Mouse (Mus musculus): Measurements from ENCODE around the gene Fam129a. TPM values are rescaled to one million over a fixed set of nuclear protein-coding genes. Genes with fewer than 3 reads are reported as not detected.
A peak's percentile ranks its signal among the peaks of the same experiment; 100 is the strongest.

Gene Fam129a
- 5.2 and 5.7 TPM in 2 replicates for polyA plus RNA-seq (2016; fragmentation: Nextera tagmentation; extraction: Ambion mirVana)

GRCm38 (mm10) chr1:151570981-151571837 lies at the start of gene Fam129a:
Gene Fam129a, plus strand, starts transcription at chr1:151571186.
- ATAC-seq (ENCODE audit: insufficient number of reproducible peaks, insufficient read depth, low FRiP score, low TSS enrichment) = peak; percentile 71; the same call in 1 of the 2 replicates
- Histone ChIP-seq H3K4me3 (peak within 1 kb of the TSS; percentile 45), H3K27ac (no peak within 1 kb of the TSS), H3K27me3 (peaks cover 20% of the 10 kb centered on the region), H3K9me3 (no peaks in the 10 kb centered on the region), H3K9ac (peak within 1 kb of the TSS; percentile 54), H3K4me2 (replicated peaks) (peak within 1 kb of the TSS; percentile 81), H3K4me1 (peaks cover 16% of the 10 kb centered on the region), H3K36me3 (no peaks in the 10 kb centered on the region)
- WGBS = 3% methylated on average over 46 of the region's 46 CpGs

- H3K36me3 ChIP-seq = no peaks in the 10 kb centered on the region
- ATAC-seq (ENCODE audit: insufficient number of reproducible peaks, insufficient read depth, low FRiP score, low TSS enrichment) = no peak
- no peaks in the 10 kb centered on the region for H3K4me1 ChIP-seq
- no peak overlapping the region for H3K4me3 ChIP-seq
- peak overlapping the region; percentile 50; the same call in 1 of the 2 replicates for H3K27ac ChIP-seq
- no peak overlapping the region for H3K9ac ChIP-seq
- no peak overlapping the region for H3K4me2 ChIP-seq (replicated peaks)
- WGBS = 59% methylated on average over 3 of the region's 3 CpGs
- no peaks in the 10 kb centered on the region for H3K9me3 ChIP-seq
- no peaks in the 10 kb centered on the region for H3K27me3 ChIP-seq
Measured at GRCm38 (mm10) chr1:151526701-151527100, 44.3 kb upstream of the Fam129a start.

GRCm38 (mm10) chr1:151543796-151544477 lies 27.0 kb upstream of the Fam129a start:
- Histone ChIP-seq H3K9ac (no peak overlapping the region), H3K36me3 (no peaks in the 10 kb centered on the region), H3K4me3 (no peak overlapping the region), H3K9me3 (no peaks in the 10 kb centered on the region), H3K27me3 (no peaks in the 10 kb centered on the region), H3K4me1 (no peaks in the 10 kb centered on the region), H3K4me2 (replicated peaks) (no peak overlapping the region), H3K27ac (no peak overlapping the region)
- WGBS = 61% methylated on average over 6 of the region's 6 CpGs
- ATAC-seq (ENCODE audit: insufficient number of reproducible peaks, insufficient read depth, low FRiP score, low TSS enrichment) = no peak

GRCm38 (mm10) chr1:151544581-151544980 lies 26.4 kb upstream of the Fam129a start:
- no peak for ATAC-seq (ENCODE audit: insufficient number of reproducible peaks, insufficient read depth, low FRiP score, low TSS enrichment)
- Histone ChIP-seq H3K4me1 (no peaks in the 10 kb centered on the region), H3K27ac (no peak overlapping the region), H3K4me3 (no peak overlapping the region), H3K36me3 (no peaks in the 10 kb centered on the region), H3K9ac (no peak overlapping the region), H3K4me2 (replicated peaks) (no peak overlapping the region), H3K9me3 (no peaks in the 10 kb centered on the region), H3K27me3 (no peaks in the 10 kb centered on the region)
- WGBS = 89% methylated on average over 3 of the region's 3 CpGs

GRCm38 (mm10) chr1:151545571-151545970 lies 25.4 kb upstream of the Fam129a start:
- H3K9ac ChIP-seq = no peak overlapping the region
- H3K36me3 ChIP-seq = no peaks in the 10 kb centered on the region
- no peak overlapping the region for H3K27ac ChIP-seq
- H3K4me2 ChIP-seq (replicated peaks) = no peak overlapping the region
- H3K4me3 ChIP-seq = no peak overlapping the region
- ATAC-seq (ENCODE audit: insufficient number of reproducible peaks, insufficient read depth, low FRiP score, low TSS enrichment) = no peak
- 82% methylated on average over 7 of the region's 7 CpGs for WGBS
- H3K27me3 ChIP-seq = no peaks in the 10 kb centered on the region
- no peaks in the 10 kb centered on the region for H3K4me1 ChIP-seq
- H3K9me3 ChIP-seq = no peaks in the 10 kb centered on the region

- WGBS = 66% methylated on average over 8 of the region's 8 CpGs
- Histone ChIP-seq H3K27me3 (no peaks in the 10 kb centered on the region), H3K4me1 (no peaks in the 10 kb centered on the region), H3K9me3 (no peaks in the 10 kb centered on the region), H3K9ac (no peak overlapping the region), H3K36me3 (no peaks in the 10 kb centered on the region), H3K4me2 (replicated peaks) (no peak overlapping the region), H3K27ac (no peak overlapping the region), H3K4me3 (no peak overlapping the region)
- no peak for ATAC-seq (ENCODE audit: insufficient number of reproducible peaks, insufficient read depth, low FRiP score, low TSS enrichment)
Measured at GRCm38 (mm10) chr1:151548896-151549610, 21.9 kb upstream of the Fam129a start.

- H3K27ac ChIP-seq = no peak overlapping the region
- no peak overlapping the region for H3K9ac ChIP-seq
- H3K36me3 ChIP-seq = no peaks in the 10 kb centered on the region
- no peaks in the 10 kb centered on the region for H3K4me1 ChIP-seq
- no peak for ATAC-seq (ENCODE audit: insufficient number of reproducible peaks, insufficient read depth, low FRiP score, low TSS enrichment)
- WGBS = 62% methylated on average over 7 of the region's 7 CpGs
- no peaks in the 10 kb centered on the region for H3K9me3 ChIP-seq
- H3K4me3 ChIP-seq = no peak overlapping the region
- H3K27me3 ChIP-seq = no peaks in the 10 kb centered on the region
- H3K4me2 ChIP-seq (replicated peaks) = no peak overlapping the region
Measured at GRCm38 (mm10) chr1:151549794-151550193, 21.2 kb upstream of the Fam129a start.

GRCm38 (mm10) chr1:151550587-151551479 lies 20.2 kb upstream of the Fam129a start:
- ATAC-seq (ENCODE audit: insufficient number of reproducible peaks, insufficient read depth, low FRiP score, low TSS enrichment) = no peak

GRCm38 (mm10) chr1:151560536-151560935 lies 10.4 kb upstream of the Fam129a start:
- Histone ChIP-seq H3K4me3 (no peak overlapping the region), H3K27me3 (no peaks in the 10 kb centered on the region), H3K27ac (no peak overlapping the region), H3K9ac (no peak overlapping the region), H3K4me2 (replicated peaks) (no peak overlapping the region), H3K36me3 (no peaks in the 10 kb centered on the region), H3K4me1 (no peaks in the 10 kb centered on the region), H3K9me3 (no peaks in the 10 kb centered on the region)
- WGBS = 63% methylated on average over 11 of the region's 11 CpGs
- ATAC-seq (ENCODE audit: insufficient number of reproducible peaks, insufficient read depth, low FRiP score, low TSS enrichment) = no peak

More at GRCm38 (mm10) chr1:151550587-151551479, 20.2 kb upstream of the Fam129a start:
- no peak overlapping the region for H3K9ac ChIP-seq
- no peaks in the 10 kb centered on the region for H3K9me3 ChIP-seq
- no peaks in the 10 kb centered on the region for H3K4me1 ChIP-seq
- no peak overlapping the region for H3K4me3 ChIP-seq
- H3K27me3 ChIP-seq = no peaks in the 10 kb centered on the region
- H3K27ac ChIP-seq = no peak overlapping the region
- H3K36me3 ChIP-seq = no peaks in the 10 kb centered on the region
- H3K4me2 ChIP-seq (replicated peaks) = no peak overlapping the region
- 53% methylated on average over 19 of the region's 19 CpGs for whole genome bisulfite sequencing

- 63% methylated on average over 5 of the region's 5 CpGs for WGBS
- Histone ChIP-seq H3K27me3 (no peaks in the 10 kb centered on the region), H3K27ac (no peak overlapping the region), H3K4me2 (replicated peaks) (no peak overlapping the region), H3K9me3 (no peaks in the 10 kb centered on the region), H3K9ac (no peak overlapping the region), H3K4me1 (no peaks in the 10 kb centered on the region), H3K4me3 (no peak overlapping the region), H3K36me3 (no peaks in the 10 kb centered on the region)
- ATAC-seq (ENCODE audit: insufficient number of reproducible peaks, insufficient read depth, low FRiP score, low TSS enrichment) = no peak
Measured at GRCm38 (mm10) chr1:151563401-151563800, 7.6 kb upstream of the Fam129a start.

- Histone ChIP-seq H3K9me3 (no peaks in the 10 kb centered on the region), H3K27ac (no peak overlapping the region), H3K4me1 (no peaks in the 10 kb centered on the region), H3K4me2 (replicated peaks) (no peak overlapping the region), H3K27me3 (no peaks in the 10 kb centered on the region), H3K36me3 (no peaks in the 10 kb centered on the region), H3K9ac (no peak overlapping the region), H3K4me3 (no peak overlapping the region)
- WGBS = 50% methylated on average over 6 of the region's 6 CpGs
- no peak for ATAC-seq (ENCODE audit: insufficient number of reproducible peaks, insufficient read depth, low FRiP score, low TSS enrichment)
Measured at GRCm38 (mm10) chr1:151563893-151564292, 7.1 kb upstream of the Fam129a start.

Data from embryonic facial prominence, embryonic 12.5 days (tissue).